Mouse (Mus musculus): ENCODE results near the gene Crkl. TPM values are rescaled to one million over a fixed set of nuclear protein-coding genes. Genes with fewer than 3 reads are reported as not detected.

Crkl gene
- polyA plus RNA-seq, 1 experiment from 2014 or later, result 72.4 TPM

DNA sequence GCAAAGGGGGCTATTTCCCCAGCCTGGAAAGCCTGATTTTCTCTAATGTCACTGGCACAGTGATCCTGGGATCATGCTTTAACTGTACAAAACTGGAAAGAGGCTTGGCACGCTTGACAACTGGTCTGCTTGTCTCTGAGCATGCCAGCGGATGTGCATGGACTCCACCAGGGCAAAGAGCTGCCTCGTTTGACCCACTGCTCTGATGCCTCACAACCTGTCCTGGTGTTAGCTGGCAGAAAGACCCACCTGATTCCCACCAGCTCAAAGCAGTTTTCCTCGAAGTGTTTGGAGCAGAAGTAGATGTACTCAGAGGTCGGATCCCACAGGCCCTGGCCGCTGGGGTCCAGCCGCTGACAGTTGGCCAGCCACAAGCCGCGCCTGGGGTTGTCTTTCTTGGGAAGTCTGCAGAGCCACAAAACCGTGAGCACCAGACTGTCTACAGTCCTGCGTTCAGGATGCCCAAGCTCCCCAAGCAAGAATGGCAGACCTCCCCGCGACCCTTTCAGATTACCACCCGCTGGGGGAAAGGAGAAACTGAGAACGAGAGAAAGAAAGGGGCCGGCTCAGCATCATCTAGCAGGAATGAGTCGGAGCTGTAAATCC, 78.3 kb downstream of the Crkl start:
- H3K27me3 ChIP-seq (ENCODE audit: control insufficient read depth, insufficient read depth, low read depth, low read length), result no peaks in the 10 kb centered on the region
- peak overlapping the region; percentile 76 for H3K4me3 ChIP-seq (ENCODE audit: low read depth, low read length)
- H3K4me1 ChIP-seq (ENCODE audit: control insufficient read depth, insufficient read depth, low read length), result peaks cover 14% of the 10 kb centered on the region
- H3K4me2 ChIP-seq (ENCODE audit: low read length), result peak overlapping the region; percentile 96
- H3K27ac ChIP-seq (ENCODE audit: low read length), result peak overlapping the region; percentile 98
- H3K9me3 ChIP-seq (replicated peaks; ENCODE audit: control insufficient read depth, low read length, poor library complexity, severe bottlenecking), result no peaks in the 10 kb centered on the region
- H3K9ac ChIP-seq (ENCODE audit: low read depth, low read length), result peak overlapping the region; percentile 91
- 15% methylated on average over 17 of the region's 17 CpGs for WGBS
- peak; percentile 16; the same call in 1 of the 2 replicates for ATAC-seq
- H3K36me3 ChIP-seq (ENCODE audit: control insufficient read depth, insufficient read depth, low read length), result peaks cover 26% of the 10 kb centered on the region

DNA sequence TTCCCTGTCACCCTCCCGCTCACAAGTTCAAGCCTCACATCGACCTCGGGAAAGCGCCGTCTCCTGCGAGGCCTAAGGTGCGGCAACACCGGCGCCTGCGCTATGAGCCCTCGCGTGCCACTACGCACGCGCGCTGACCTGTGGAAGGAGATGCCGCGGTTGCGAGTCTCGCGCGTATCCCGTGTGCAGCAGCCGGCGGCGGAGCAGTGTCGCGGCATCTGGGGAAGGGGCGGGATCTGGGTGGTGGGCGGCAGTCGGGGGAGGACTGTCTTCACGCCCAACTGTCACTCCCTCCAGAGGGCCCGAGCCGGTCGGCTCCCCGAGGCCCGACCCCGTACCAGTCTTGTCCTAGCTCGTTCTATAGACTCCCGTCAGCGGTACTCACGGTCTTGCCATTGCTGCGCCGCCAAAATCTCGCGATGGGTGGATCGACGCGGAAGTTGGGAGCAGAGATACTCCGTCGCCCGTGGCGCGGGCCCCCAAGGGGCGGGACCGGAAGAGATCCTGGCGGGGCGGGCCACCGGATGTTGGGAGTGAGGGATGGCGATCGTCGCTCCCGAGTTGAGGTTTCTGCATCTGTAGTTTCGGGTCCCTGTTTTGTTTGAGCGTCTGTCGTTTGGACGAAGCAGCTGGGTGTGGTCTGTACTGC, 79.0 kb downstream of the Crkl start, which contains the start of gene Thap7:
TSS of gene Thap7 (minus strand) at position 497 of the 649 bp plus-strand sequence.
- peak; percentile 96 for ATAC-seq
- WGBS, result 0% methylated on average over 67 of the region's 67 CpGs
- H3K4me3 ChIP-seq (ENCODE audit: low read depth, low read length), result peak within 1 kb of the TSS; percentile 76
- no peaks in the 10 kb centered on the region for H3K27me3 ChIP-seq (ENCODE audit: control insufficient read depth, insufficient read depth, low read depth, low read length)
- H3K27ac ChIP-seq (ENCODE audit: low read length), result peak within 1 kb of the TSS; percentile 98
- peaks cover 14% of the 10 kb centered on the region for H3K4me1 ChIP-seq (ENCODE audit: control insufficient read depth, insufficient read depth, low read length)
- H3K36me3 ChIP-seq (ENCODE audit: control insufficient read depth, insufficient read depth, low read length), result peaks cover 20% of the 10 kb centered on the region
- peak within 1 kb of the TSS; percentile 96 for H3K4me2 ChIP-seq (ENCODE audit: low read length)
- no peaks in the 10 kb centered on the region for H3K9me3 ChIP-seq (replicated peaks; ENCODE audit: control insufficient read depth, low read length, poor library complexity, severe bottlenecking)
- H3K9ac ChIP-seq (ENCODE audit: low read depth, low read length), result peak within 1 kb of the TSS; percentile 91

DNA sequence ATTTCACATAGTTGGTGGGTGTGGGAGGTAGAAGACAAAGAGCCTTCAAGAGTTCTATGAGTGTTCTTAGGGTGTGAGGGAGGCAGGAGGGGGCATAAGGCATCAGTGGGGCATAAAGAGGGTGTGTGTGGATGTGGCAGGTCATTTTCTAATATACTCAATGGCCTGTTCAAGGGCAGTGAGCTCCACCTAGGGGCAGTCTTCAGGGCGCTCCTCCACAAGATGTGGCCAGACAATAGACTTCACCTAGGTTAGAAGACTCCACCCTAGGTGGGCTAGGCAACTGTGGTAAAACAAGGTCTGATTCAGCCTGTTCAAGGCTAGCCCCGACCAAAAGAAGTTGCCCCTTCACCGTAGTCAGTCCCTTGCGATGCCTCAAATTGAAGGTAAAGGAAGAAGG, 80.5 kb downstream of the Crkl start:
- 61% methylated on average over 4 of the region's 4 CpGs for WGBS
- H3K4me2 ChIP-seq (ENCODE audit: low read length), result no peak overlapping the region
- no peak for ATAC-seq

DNA sequence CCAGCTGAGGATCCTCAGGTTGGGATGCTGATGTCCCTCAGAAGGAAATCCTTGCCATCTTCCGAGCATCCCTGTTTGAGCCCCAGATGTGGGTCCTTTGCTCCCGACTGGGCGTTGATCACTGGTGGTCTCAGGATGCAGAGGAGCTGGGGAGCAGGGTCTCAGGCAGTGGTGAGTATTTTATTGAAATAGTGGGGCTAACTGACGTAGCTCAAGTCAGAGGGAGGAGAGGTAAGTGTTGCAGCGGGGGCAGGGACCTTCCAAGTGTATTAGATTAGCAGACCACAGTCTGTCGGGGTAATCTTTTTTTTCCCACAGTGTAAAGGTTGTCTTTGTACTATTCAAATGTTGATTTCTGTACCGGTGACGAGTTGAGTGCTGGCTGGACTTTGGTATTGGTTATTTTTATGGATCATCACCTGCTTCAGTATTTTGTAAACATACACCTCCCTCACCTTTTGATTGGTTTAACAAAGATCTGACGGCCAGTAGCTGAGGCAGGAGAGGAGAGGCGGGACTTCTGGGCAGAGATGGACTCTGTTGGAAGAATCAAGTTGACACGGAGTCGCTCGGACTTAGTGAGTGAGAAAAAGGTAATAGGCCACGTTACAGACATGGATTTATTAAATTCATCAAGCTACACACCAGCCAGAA, 81.0 kb downstream of the Crkl start:
- no peak overlapping the region for H3K27ac ChIP-seq (ENCODE audit: low read length)
- peaks cover 6% of the 10 kb centered on the region for H3K36me3 ChIP-seq (ENCODE audit: control insufficient read depth, insufficient read depth, low read length)
- no peaks in the 10 kb centered on the region for H3K9me3 ChIP-seq (replicated peaks; ENCODE audit: control insufficient read depth, low read length, poor library complexity, severe bottlenecking)
- peaks cover 14% of the 10 kb centered on the region for H3K4me1 ChIP-seq (ENCODE audit: control insufficient read depth, insufficient read depth, low read length)
- H3K4me2 ChIP-seq (ENCODE audit: low read length), result no peak overlapping the region
- no peak overlapping the region for H3K4me3 ChIP-seq (ENCODE audit: low read depth, low read length)
- no peaks in the 10 kb centered on the region for H3K27me3 ChIP-seq (ENCODE audit: control insufficient read depth, insufficient read depth, low read depth, low read length)
- ATAC-seq, result no peak
- WGBS, result 73% methylated on average over 14 of the region's 14 CpGs
- H3K9ac ChIP-seq (ENCODE audit: low read depth, low read length), result no peak overlapping the region

More for the DNA sequence above, 80.5 kb downstream of the Crkl start:
- H3K27ac ChIP-seq (ENCODE audit: low read length), result no peak overlapping the region
- H3K4me3 ChIP-seq (ENCODE audit: low read depth, low read length), result no peak overlapping the region
- H3K9me3 ChIP-seq (replicated peaks; ENCODE audit: control insufficient read depth, low read length, poor library complexity, severe bottlenecking), result no peaks in the 10 kb centered on the region
- peaks cover 11% of the 10 kb centered on the region for H3K36me3 ChIP-seq (ENCODE audit: control insufficient read depth, insufficient read depth, low read length)
- H3K27me3 ChIP-seq (ENCODE audit: control insufficient read depth, insufficient read depth, low read depth, low read length), result no peaks in the 10 kb centered on the region
- no peak overlapping the region for H3K9ac ChIP-seq (ENCODE audit: low read depth, low read length)
- peaks cover 14% of the 10 kb centered on the region for H3K4me1 ChIP-seq (ENCODE audit: control insufficient read depth, insufficient read depth, low read length)

DNA sequence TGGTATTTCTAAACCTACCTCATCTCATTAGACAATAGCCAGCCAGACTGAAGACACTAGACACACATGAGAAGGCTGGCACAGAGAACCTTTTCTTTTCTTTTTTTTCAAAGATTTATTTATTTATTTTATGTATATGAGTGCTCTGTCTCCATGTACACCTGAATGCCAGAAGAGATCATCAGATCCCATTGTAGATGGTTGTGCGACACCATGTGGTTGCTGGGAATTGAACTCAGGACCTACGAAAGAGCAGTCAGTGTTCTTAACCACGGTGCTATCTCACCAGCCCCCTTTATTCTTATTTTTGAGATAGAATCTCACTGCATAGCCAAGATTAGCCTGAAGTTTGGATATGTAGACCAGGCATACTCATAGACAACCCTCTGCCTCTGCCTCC, 84.8 kb downstream of the Crkl start:
- peaks cover 4% of the 10 kb centered on the region for H3K4me1 ChIP-seq (ENCODE audit: control insufficient read depth, insufficient read depth, low read length)
- WGBS, result 94% methylated on average over 3 of the region's 3 CpGs

More for the DNA sequence above, 84.8 kb downstream of the Crkl start:
- ATAC-seq, result no peak
- H3K4me3 ChIP-seq (ENCODE audit: low read depth, low read length), result no peak overlapping the region
- no peak overlapping the region for H3K4me2 ChIP-seq (ENCODE audit: low read length)
- no peaks in the 10 kb centered on the region for H3K36me3 ChIP-seq (ENCODE audit: control insufficient read depth, insufficient read depth, low read length)
- no peaks in the 10 kb centered on the region for H3K9me3 ChIP-seq (replicated peaks; ENCODE audit: control insufficient read depth, low read length, poor library complexity, severe bottlenecking)
- H3K27ac ChIP-seq (ENCODE audit: low read length), result no peak overlapping the region
- no peaks in the 10 kb centered on the region for H3K27me3 ChIP-seq (ENCODE audit: control insufficient read depth, insufficient read depth, low read depth, low read length)
- H3K9ac ChIP-seq (ENCODE audit: low read depth, low read length), result no peak overlapping the region

Other genes with a start within 250 kb of the Crkl start
- 264 and 291 TPM in 2 replicates for gene Ube2l3, start 249.3 kb upstream of the Crkl start, polyA plus RNA-seq (2015; fragmentation: Nextera tagmentation; extraction: Ambion mirVana)
- gene Rimbp3, start 243.4 kb upstream of the Crkl start, polyA plus RNA-seq (2015; fragmentation: Nextera tagmentation; extraction: Ambion mirVana), result 2.3 and 2.7 TPM in 2 replicates
- 7.6 and 9.5 TPM in 2 replicates for gene Hic2, start 218.4 kb upstream of the Crkl start, polyA plus RNA-seq (2015; fragmentation: Nextera tagmentation; extraction: Ambion mirVana)
- 77.9 and 94.8 TPM in 2 replicates for gene Tmem191c, start 175.9 kb upstream of the Crkl start, polyA plus RNA-seq (2015; fragmentation: Nextera tagmentation; extraction: Ambion mirVana)
- 2.8 and 3.7 TPM in 2 replicates for gene Serpind1, start 120.6 kb upstream of the Crkl start, polyA plus RNA-seq (2015; fragmentation: Nextera tagmentation; extraction: Ambion mirVana)
- 26.0 and 30.9 TPM in 2 replicates for gene Snap29, start 46.0 kb upstream of the Crkl start, polyA plus RNA-seq (2015; fragmentation: Nextera tagmentation; extraction: Ambion mirVana)
- gene Pi4ka, start 45.7 kb upstream of the Crkl start, polyA plus RNA-seq (2015; fragmentation: Nextera tagmentation; extraction: Ambion mirVana), result 73.7 and 74.8 TPM in 2 replicates
- 13.6 and 22.2 TPM in 2 replicates for gene Aifm3, start 37.6 kb downstream of the Crkl start, polyA plus RNA-seq (2015; fragmentation: Nextera tagmentation; extraction: Ambion mirVana)
- gene Lztr1, start 56.7 kb downstream of the Crkl start, polyA plus RNA-seq (2015; fragmentation: Nextera tagmentation; extraction: Ambion mirVana), result 145 and 151 TPM in 2 replicates
- gene Thap7, start 79.1 kb downstream of the Crkl start, polyA plus RNA-seq (2015; fragmentation: Nextera tagmentation; extraction: Ambion mirVana), result 60.7 and 62.7 TPM in 2 replicates
- 1.3 and 2.0 TPM in 2 replicates for gene Lrrc74b, start 109.3 kb downstream of the Crkl start, polyA plus RNA-seq (2015; fragmentation: Nextera tagmentation; extraction: Ambion mirVana)
- gene P2rx6, start 109.9 kb downstream of the Crkl start, polyA plus RNA-seq (2015; fragmentation: Nextera tagmentation; extraction: Ambion mirVana), result 3.0 and 3.5 TPM in 2 replicates
- 43.7 and 49.5 TPM in 2 replicates for gene Slc7a4, start 131.2 kb downstream of the Crkl start, polyA plus RNA-seq (2015; fragmentation: Nextera tagmentation; extraction: Ambion mirVana)
- 27.6 and 28.4 TPM in 2 replicates for gene Smpd4, start 167.4 kb downstream of the Crkl start, polyA plus RNA-seq (2015; fragmentation: Nextera tagmentation; extraction: Ambion mirVana)
- 11.6 and 14.6 TPM in 2 replicates for gene Ccdc74a, start 194.5 kb downstream of the Crkl start, polyA plus RNA-seq (2015; fragmentation: Nextera tagmentation; extraction: Ambion mirVana)